Mouse (Mus musculus): ENCODE measurements at regions not wholly inside any gene's neighbourhood (a gene's known extent, or its start where the extent isn't known, plus 50 kb on each side); places are given as distances from the start of the nearest gene placed in this dataset.
"Not testable (repeated sequence)": the region's sequence is repeated elsewhere in the genome, so short reads cannot be mapped to it uniquely, and the experiment has no call there.

DNA sequence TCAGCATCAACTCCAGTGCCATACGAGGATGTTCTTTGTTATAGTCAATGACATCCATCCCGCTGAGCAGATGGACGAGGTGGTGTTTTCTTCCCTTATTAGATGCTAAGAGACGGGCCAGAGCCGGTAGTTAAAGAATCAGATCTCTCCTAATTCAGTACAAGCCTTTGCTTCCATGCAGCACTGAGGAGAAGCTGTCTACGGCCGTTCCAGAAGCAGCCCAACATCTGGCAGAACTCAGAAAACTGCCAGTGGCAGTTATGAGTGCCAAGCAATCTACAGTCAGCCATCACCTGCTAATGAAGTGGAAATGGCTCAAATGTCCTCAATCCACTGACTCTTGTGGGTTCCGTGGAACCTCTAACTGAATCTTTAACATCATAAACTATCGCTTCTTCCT is 141.3 kb upstream of the Fam3c start:
- DNase-seq: no peak

DNA sequence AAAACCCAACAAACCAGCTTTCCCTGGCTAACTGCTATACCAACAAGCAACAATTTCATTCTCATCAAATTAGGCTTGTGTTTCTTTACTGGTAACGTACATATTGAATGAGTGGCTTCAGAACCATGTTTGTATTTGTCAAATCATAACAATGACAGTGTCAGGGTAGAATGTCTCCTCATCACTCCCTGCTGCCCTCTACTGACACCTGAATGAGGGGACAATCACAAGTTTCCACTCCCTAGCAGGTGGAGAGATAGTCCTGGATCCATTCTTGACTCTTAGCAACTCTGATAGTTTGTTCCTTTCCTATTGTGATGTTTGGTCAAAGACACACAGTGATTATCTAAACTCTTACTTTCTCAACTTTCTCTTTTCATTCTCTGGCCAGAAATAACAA is 140.4 kb upstream of the Fam3c start:
- DNase-seq: no peak

DNA sequence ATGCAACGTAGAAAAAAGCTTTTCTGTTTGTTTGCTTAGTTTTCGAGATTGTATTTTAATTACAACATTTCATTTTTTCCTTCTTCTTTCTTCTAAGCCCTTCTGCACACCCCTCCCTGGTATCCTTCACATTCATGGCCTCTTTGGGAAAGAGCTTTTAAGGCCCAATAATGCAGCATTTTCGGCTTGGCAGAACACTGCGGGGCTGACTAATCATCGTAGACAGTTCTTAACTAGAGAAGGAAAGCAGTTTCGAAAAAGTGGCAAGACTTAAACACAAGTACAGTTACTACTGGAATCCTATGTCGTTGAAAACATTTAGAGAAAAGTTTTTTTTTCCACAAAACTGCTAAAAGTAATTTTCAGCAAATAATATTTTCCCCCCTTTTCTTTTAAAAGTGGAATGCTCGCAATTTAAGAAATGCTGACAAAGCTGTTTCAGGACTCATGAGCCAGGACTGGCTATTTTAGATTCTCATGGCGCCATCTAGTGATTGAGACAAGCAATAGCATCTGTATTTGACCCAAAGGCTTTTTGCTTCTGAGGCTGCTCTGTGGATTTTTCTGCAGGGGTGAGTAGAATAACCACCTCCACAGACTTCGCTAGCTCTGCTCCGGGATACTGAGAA is 137.7 kb upstream of the Fam3c start:
- peak; percentile 5 for DNase-seq

DNA sequence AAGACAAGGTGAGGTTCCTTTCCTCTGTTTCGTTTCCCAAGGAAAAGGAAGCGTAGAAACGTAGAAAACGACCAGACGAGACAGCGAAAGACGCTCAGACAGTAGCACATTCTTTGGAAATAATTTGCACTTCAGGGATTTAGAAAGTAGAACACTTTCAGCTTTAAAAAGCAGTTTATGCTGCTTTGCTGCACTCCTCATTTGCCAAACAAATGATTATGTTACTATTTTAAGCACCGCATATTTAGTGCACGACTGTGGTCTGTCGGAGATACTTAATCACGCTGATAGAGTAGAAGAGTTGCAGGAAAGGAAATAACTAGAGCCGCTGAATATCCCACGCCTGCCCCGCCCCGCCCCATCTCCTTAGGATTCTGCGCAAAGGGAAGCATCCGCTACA is 136.9 kb upstream of the Fam3c start:
- no peak for DNase-seq

DNA sequence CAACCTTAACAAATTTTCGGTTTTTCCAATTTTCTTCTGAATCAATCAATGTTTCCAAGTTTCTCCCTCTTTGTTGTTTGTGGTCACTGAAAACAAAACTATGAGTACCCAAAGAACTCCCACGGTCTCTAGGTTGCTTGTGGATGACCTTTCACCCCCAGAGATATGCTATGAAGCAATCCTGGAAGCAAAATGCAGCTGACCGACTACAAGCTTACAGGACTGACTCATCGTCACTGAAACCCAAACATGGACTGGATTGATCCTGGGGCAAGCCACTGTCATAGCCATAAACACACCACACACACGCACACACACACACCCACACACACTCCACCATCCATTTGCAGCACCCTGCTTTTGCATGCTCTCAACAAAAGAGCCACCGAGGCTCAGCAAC is 134.7 kb upstream of the Fam3c start:
- DNase-seq: no peak

DNA sequence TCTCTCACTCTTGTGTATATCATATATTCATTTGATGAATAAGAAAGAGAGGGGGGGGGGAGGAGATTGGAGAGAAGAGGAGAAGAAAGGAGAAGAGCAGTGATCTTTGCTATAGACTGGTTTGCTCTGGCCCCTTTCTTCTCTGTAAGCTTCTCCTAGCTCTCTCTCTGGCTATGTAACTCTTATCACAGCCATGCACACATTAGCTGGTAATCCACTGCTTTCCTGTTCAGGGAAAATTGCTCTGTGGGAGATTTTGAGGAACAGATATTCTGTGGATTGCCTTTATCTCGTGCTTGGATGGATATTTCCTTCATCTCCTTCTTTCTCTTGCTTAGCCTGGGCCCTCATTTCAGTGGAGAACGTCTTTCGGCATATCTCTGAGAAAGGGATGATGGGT is 131.4 kb upstream of the Fam3c start:
- DNase-seq: no peak

DNA sequence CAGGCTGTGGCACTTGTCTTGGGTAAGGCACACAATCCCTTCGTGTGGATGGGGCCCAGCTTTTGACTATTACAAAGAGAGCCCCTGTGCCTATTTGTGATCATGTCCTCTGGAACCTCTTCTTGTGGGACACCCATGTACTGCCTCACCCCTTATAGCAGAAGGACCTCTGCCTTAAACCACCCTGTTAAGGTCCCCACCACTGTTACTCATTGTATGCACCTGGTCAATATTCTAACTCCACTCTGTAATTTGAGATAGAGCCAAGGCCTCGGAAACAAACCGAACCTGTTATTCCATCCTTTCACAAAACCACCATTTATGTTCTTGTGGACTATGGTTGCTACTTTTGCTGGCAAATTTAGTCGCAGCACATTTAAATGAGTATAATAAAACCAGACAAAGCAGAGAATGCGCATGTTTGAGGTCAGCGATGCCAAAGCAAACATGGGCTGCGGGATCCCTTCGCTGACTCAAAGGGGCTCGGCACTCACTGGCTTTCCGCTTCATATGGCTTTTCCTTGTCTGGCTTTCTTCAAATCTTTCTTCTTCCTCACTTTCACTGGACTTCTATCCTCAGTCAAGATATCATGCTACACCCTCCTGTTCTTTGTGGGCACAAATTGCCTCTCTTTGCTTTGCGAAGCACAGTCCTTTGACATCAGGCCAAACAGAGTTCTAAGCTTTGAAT is 129.9 kb upstream of the Fam3c start:
- DNase-seq: no peak

DNA sequence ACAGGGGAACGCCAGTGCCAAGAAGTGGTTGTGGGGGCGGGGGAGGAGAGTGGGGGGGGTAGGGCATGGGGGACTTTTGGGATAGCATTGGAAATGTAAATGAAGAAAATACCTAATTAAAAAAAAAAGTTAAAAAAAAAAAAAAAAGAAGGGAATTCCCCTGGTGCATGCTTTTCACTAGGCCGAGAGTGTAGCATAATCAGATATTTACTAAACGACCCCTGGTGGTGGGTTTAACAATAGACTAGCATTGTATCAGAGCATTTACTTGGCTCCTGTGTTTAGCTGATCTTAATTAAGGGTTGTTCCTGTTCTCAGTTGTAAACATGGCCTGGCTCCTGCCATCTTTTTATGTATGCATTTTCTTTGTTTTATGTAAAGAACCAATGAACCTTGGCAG is 126.2 kb upstream of the Fam3c start:
- DNase-seq: not testable (repeated sequence)

DNA sequence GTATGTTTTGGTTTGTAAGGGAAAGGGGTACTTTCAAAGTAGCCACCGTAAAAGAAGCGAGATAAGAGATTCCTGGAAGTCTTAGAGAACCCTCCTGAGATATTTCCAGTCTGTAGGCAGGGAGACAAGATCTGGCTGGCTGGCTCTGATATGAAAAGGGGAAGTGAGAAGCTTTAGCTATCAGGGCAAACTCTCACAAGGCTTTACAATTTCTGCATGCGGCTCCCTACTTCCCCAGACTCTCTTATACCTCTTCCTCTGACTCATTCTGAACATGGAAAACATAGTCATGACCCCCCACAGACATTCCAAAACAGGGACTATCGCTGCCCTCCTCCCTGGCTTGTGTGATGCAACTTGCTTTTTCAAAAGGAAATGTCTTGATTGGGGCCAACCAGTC is 118.6 kb upstream of the Fam3c start:
- no peak for DNase-seq

DNA sequence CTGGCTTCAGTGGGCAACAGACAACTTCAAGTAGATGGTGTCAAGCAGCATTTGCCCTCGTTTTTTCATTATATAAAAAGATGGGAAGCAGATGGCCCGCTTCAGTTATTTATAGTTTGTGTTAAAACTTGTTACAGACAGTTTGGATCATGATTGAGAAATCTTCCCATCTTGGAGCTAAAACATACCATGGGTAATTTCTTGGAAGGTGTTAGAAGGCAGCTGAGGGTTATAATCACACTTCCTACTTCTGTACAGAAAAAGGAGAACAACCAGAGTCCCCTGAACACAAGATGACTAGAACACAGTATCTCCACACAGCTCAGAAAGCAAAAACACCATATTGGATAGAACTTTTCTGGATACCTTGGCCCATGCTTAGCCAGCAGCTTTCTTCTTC is 118.0 kb upstream of the Fam3c start:
- DNase-seq: no peak

DNA sequence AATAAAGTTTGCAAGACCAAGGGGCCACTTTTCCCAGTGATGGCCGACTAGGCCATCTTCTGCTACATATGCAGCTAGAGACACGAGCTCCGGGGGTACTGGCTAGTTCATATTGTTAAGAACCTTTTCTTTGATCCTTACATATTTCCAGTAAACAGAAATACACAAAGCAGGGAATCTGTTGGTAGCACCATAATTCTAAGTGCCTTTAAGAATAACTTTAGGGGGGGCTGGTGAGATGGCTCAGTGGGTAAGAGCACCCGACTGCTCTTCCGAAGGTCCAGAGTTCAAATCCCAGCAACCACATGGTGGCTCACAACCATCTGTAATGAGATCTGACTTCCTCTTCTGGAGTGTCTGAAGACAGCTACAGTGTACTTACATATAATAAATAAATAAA is 116.4 kb upstream of the Fam3c start:
- DNase-seq: not testable (repeated sequence)

DNA sequence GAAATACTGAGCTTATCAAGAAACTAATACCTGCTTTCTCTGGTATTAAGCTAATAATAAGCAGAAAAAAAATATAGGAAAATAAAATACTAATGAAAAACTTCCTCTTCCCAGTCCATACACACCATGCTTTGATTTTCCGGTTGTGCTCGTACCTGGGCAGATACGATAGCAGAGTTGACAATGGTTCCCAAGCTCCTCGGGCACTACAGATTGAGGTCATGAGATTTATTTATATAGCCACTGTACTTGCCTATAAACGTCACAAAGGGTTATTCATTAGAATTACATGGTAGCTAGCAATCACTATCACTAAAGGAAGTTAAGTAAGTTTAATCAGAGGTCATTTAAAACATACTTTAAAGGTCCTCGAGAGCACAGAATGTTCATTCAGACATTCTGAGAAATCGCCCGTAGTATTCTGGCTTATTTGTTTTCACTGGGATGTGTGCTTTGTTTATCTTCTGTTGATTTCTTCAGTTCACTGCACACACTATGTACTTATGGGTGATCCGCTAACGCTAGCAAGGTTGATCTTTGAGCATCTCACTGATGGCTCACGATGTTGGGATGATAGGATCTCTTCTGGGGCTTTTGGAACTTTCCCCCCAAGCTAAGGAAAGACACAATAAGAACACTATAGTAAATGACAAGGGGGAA is 111.4 kb upstream of the Fam3c start:
- no peak for DNase-seq

DNA sequence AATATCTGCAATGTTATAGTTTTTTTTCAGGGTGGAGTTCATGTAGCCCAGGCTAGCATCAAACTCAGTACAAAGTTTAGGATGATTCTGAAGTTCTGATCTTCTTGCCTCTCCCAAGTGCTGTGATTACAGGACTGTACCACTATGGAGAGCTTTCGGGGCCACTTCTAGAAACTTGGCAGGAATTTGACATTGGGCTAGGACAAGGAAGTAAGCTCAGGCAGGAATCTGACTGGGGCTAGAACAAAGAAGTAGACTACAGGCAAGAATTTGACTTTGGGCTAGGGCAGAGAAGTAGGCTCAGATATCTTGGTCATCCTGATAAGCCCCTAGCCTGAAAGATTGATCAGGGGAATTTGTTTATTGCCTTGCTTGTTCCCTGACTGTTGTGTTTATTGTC is 109.9 kb upstream of the Fam3c start:
- DNase-seq: no peak

DNA sequence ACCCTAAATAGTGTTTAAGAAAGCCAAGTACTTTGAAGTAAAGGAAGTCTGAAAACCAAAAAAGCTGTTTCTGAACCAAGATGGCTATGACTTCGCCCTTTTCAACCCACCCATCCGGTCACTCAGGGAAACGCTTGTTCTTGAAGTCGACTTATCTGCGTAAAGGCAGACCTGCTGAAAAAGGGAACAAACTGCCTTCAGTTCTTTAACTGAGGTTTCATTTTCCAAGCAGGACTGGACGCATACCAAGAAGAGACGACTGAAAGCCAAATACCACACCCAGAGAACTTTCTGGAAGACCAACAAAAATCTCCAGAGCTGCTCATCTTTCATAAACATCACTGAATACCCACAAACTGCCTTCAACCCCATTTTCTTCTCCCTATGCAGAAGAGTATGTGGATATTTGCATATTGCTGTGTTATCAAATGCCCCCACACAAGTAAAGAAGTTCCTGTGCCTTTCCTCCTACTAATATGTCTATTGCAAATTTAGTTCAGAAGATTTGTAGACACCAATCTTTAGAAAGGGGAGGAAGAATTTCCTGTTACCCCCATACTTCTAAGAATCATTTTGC is 103.5 kb upstream of the Fam3c start:
- no peak for DNase-seq

DNA sequence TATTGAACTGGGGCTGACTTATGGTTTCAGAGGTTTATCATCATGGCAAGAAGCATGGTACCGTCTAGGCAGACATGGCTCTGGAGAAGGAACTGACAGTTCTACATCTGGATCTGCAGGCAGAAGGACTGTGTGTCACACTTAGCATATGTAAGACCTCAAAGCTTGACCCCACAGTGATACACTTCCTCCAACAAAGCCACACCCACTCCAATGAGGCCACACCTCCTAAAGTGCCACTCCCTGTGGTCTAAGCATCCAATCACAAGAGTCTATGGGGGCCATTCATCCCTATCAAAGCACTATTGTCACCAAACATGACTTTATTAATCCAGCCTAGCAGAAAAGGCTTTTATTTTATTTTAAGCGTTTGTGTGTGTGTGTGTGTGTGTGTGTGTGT is 96.2 kb upstream of the Fam3c start:
- DNase-seq: no peak

DNA sequence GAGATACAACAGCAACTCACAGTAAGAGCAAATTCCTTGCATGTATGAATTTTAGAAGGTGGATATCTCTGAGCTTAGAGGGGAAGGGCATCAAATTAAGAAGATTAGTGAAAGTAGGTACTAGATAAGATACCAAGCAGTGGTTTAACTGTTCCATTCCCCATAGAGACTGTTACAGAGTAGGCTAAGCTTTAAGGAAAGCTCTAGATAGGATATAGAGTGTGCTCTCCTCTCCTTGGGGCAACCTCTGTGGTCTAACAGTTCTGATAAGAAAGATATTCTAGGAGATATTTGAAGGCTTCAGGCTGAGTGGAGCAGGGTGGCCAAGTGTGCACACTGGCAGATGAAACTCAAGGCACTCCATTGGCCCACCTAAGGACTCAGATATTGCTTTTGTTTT is 94.5 kb upstream of the Fam3c start:
- DNase-seq: no peak

DNA sequence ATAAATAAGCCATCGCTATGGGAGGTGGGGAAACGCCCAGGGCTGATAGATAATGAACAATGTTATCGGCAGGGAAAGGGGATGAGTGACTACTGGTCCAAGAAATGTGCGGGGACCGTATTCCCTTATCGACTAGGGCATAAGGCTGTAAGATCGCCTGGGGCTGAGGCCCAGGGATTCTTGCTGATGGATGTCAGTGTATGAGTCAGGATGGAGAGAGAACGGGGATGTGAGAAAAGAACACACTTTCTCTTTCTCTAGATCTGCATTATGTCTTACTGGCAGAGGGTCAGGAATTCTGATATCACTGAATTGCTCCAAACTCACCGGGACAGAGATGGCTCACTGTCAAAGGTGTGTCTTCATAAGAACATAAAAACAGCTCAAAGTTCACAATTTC is 92.9 kb upstream of the Fam3c start:
- DNase-seq: no peak

DNA sequence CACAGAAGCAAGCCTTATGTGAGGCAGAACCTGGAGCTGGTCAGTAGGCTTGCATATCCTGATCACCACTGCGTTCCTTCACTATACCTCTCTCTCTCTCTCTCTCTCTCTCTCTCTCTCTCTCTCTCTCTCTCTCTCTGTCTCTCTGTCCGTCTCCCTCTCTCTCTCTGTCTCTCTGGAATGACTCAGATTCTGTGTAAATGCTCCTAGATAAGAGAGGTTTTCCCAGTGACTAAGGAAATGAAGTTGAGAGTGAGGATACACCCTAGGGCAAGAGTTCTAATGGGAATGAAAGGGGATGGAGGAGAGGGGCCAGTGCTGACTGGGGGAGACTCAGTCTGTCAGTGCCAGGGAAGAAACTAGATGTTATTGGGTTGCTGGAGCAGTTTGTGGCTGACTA is 91.6 kb upstream of the Fam3c start:
- no peak for DNase-seq

DNA sequence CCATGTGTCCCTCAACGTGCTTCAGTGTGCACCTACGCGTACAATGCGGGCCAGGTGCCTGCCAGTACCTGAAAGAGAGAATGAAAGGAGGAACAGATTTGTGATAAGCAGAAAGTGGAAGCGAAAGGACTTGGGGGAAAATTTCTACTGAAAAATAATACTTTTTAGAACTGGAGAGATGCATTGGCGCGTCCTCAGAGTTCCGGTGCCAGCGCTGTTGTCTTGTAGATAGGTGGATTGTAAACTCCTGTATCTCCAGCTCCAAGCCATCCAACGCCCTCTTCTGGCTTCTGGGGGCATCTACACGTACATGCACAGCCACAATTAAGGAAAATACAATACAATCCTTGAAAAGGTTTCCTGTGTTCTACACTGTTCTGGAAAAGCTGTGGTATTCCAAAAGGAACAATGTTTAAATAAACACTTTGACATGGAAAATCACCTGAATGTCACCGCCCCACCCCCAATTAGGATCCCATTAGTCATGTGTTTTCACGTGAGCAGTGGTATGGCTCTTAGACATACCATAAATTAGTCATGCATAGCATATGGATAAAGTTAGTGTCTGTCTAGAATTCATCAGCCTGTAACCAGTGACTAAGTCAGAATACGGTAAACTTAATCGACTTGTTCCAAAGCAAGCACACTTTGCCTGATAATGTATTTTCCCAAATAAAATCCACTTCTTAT is 90.7 kb upstream of the Fam3c start:
- DNase-seq: no peak

DNA sequence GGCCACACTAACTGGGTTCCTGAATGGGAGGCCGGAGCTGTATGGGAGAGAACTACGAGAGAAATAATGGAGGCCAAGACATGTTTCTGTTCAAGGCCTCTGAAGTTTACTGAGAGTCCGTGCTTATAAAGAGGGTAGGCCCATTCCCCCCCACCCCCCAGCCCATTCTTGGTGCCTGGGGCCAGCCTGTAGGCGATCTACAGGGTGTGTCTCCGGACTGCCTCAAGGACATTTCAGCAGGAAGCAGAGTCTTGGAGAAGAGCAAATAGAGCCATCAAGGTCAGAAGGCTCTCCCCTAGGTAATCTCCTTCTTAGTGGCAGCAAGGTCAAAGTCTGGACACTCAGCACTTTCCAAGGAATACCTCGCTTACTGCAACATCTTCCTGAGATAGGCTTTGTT is 88.8 kb upstream of the Fam3c start:
- not testable (repeated sequence) for DNase-seq

DNA sequence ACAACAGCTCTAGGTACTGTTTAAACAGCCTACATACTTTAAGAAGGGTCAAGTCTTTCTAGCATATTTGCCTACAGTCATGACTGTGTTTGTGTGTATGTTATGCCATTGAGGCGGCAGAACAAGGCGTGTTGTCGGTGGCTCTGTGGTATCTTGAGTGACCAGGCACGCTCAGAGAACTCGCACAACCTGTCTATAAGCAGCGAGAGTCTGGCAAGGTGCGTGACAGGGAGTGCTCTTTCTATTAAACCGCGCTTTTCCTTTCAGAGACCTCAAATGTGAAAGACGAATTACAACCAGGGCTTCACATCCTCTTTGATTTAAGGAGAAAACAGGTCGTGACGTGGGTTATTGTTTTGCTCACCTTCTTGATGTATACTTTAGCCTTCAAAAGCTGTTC is 88.2 kb upstream of the Fam3c start:
- no peak for DNase-seq

DNA sequence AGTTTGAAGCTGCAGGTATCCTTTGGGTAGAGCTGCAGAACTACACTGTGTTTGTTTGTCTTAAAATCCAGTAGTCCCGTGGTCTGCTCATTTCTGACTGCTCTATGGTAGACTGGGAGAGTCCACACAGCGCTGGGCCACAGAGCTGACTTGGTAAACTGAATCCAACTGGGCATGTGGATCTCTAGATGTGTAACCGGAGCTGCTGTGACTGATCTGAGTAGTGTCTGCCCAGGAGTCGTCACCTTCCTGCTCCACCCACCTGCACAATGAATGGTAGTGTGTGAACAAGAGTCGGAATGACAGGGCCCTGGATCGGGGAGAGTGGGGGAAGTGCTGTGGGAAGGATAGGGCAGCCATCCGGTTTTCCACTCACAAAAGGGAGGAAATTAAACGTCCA is 87.5 kb upstream of the Fam3c start:
- DNase-seq: no peak

DNA sequence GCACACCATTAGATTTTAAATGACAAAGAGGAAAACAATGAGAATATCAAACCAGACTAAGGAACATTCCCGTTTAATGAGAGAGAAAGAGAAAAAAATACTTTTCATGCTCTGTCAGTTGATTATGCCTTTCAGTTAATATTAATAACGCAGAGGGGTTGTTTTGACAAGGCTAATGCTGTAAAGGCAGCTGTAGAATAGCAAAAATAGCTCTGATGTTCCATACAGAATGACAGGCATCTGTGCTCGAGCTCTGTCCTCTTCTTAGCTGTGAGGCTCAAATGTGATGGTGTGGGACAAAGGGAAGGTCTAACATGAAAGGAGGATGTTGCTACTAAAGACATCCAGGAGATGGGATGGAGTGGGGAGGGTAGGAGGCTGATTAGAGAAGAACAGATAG is 87.1 kb upstream of the Fam3c start:
- no peak for DNase-seq

DNA sequence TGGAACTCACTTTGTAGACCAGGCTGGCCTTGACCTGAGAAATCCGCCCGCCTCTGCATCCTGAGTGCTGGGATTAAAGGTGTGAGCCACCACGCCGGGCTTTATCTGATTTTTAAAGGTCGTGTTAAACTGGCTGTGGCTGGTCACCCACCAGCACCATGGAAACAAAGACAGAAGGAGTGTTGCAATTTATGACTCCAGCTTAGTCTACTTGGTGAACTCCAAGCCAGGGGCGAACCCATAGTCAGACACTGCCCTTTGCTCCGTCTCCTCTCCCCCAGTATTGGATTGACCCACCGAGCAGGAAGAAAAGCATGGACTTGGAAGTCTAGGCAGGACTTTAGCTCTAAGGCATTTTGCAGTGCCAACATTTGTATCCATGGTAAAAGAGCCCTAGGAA is 86.5 kb upstream of the Fam3c start:
- DNase-seq: no peak
